Mouse (Mus musculus) liver, embryonic 13.5 days (tissue): ENCODE data around the gene Ccpg1os. TPM values are rescaled to one million over a fixed set of nuclear protein-coding genes. Genes with fewer than 3 reads are reported as not detected.

Experiments used
- ATAC-seq: fragments of 200-750 bp; cut with Nextera tagmentation; 2 replicates; pipeline ENCODE4 v1.8.0; 2017; ENCODE audit warnings: low read depth, mild to moderate bottlenecking, moderate number of reproducible peaks, moderate library complexity
- DNase-seq: peaks from one replicate; pipeline ENCODE4 v3.0.0; 2022
- H3K27ac ChIP-seq: fragments of 300-500 bp; sonication (generic); 2 replicates; pipeline ENCODE4 v1.5.1; 2015; ENCODE audit warnings: moderate library complexity, mild to moderate bottlenecking, inconsistent platforms
- H3K27me3 ChIP-seq: fragments of 300-500 bp; sonication (generic); 2 replicates; pipeline ENCODE4 v1.6.1; 2015; ENCODE audit warnings: mild to moderate bottlenecking, inconsistent platforms
- H3K36me3 ChIP-seq: fragments of 300-500 bp; sonication (generic); 2 replicates; pipeline ENCODE4 v1.6.1; 2015; ENCODE audit warnings: mild to moderate bottlenecking, inconsistent platforms
- H3K4me1 ChIP-seq: fragments of 300-500 bp; sonication (generic); replicated peaks from 2 replicates; pipeline ENCODE4 v1.6.1; 2015; ENCODE audit warnings: inconsistent platforms
- H3K4me2 ChIP-seq: fragments of 300-500 bp; sonication (generic); 2 replicates; pipeline ENCODE4 v1.6.1; 2015; ENCODE audit warnings: inconsistent platforms, mild to moderate bottlenecking, moderate library complexity
- H3K4me3 ChIP-seq: fragments of 300-500 bp; sonication (generic); replicated peaks from 2 replicates; pipeline ENCODE4 v1.5.1; 2015; ENCODE audit warnings: mild to moderate bottlenecking, inconsistent platforms
- H3K9ac ChIP-seq: fragments of 300-500 bp; sonication (generic); 2 replicates; pipeline ENCODE4 v1.6.1; 2015; ENCODE audit warnings: mild to moderate bottlenecking, inconsistent platforms
- H3K9me3 ChIP-seq: fragments of 300-500 bp; sonication (generic); replicated peaks from 2 replicates; pipeline ENCODE4 v1.6.1; 2016; ENCODE audit warnings: inconsistent platforms
- WGBS: fragments of 180-500 bp; shearing (Covaris S2); methylation state at CpG from one replicate; pipeline ENCODE4 v1.1.7; 2015; ENCODE audit not compliant: insufficient replicate concordance; 5-methylcytosine and 5-hydroxymethylcytosine counted together
- polyA plus RNA-seq: library from polyadenylated mRNA; unstranded; fragments of >200 nt; fragmentation: Nextera tagmentation; extraction: Ambion mirVana; gene quantifications from 2 replicates; pipeline ENCODE4 v1.2.1, GENCODE M21; 2015

Gene Ccpg1os
- 2.7 and 4.0 TPM in 2 replicates for polyA plus RNA-seq

DNA sequence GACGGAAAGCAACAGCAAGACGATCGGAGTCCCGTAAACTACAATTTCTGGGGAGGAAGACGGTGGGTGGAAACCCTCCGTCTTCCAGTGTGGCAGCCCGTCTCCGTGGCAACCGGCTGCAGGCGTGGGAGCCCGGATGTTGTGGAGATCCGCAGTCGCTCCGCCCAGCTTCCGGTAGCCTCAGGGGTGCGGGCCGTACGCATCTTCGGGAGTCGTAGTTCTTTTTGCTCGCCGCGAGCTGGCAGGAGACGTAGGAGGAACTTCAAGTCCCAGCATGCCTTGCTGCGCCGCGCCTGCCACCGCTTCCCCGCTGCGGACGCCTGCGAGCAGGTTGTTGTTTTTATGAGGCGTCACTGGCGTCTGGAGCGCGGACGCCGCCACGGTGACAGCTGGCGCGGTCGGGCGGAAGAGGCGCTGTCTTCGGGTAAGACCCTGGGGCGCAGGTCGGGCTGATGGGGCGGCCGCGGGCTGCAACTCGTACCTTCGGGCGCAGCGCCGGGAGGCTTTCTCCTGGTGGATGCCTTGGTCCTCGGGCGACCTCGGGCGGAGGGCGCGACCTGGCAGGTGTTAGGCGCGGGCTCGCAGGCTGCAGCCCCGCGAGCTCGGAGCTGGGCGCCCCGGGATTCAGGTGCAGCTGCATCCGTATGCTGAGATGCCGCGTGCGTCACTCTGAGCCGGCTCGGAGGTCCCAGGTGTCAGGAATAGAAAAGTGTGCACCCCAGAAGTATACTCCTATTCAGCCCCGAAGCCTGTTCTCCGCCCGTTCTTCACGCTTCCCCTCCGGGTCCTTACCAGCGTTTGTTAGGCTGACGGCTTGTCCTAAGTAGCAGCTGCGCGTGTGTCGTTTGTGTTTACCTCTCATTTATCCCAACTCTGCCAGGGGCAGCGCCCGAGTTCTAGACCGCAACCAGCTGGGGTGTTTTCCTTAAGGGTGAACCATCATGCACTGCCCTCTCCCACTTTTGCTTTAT is at the start of gene Ccpg1os, which contains the start of gene Ccpg1:
Gene Ccpg1os, minus strand, starts transcription at position 133 of the 971 bp plus-strand sequence.
Gene Ccpg1, plus strand, starts transcription at position 180 of the 971 bp plus-strand sequence.
- Histone ChIP-seq H3K36me3 (no peaks in the 10 kb centered on the region), H3K4me2 (peak within 1 kb of the TSS; percentile 91), H3K9ac (peak within 1 kb of the TSS; percentile 83), H3K27me3 (no peaks in the 10 kb centered on the region), H3K4me3 (peak within 1 kb of the TSS; percentile 86), H3K27ac (peak within 1 kb of the TSS; percentile 78), H3K4me1 (peaks cover 23% of the 10 kb centered on the region), H3K9me3 (no peaks in the 10 kb centered on the region)
- peak; percentile 99 for ATAC-seq
- peak; percentile 94 for DNase-seq
- whole genome bisulfite sequencing = under 1% methylated on average over 88 of the region's 88 CpGs

DNA sequence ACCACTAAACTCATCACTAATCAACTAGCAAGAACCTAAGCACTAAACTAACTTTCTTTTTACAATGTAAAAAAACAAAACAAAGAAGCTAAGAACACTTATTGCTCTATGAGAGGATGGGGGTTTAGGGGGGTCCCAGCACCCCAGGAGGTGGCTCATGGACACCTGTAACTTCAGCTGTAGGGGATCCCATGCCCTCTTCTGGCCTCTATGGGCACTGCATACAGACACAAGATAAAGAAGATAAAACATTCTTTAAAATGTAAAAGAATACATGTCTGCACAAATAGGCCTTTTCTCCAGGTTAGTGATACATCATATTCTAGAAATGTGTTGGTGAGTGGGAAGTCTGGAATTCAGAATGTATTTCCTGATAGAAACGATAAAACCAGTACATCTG is 48.2 kb upstream of the Ccpg1os start:
- Histone ChIP-seq H3K9me3 (no peaks in the 10 kb centered on the region), H3K4me3 (no peak overlapping the region), H3K4me1 (peaks cover under 1% of the 10 kb centered on the region), H3K27ac (no peak overlapping the region), H3K36me3 (peaks cover 32% of the 10 kb centered on the region), H3K4me2 (no peak overlapping the region), H3K9ac (no peak overlapping the region), H3K27me3 (no peaks in the 10 kb centered on the region)
- DNase-seq (no peak), ATAC-seq (no peak)
- 83% methylated on average over 1 of the region's 1 CpGs for WGBS

DNA sequence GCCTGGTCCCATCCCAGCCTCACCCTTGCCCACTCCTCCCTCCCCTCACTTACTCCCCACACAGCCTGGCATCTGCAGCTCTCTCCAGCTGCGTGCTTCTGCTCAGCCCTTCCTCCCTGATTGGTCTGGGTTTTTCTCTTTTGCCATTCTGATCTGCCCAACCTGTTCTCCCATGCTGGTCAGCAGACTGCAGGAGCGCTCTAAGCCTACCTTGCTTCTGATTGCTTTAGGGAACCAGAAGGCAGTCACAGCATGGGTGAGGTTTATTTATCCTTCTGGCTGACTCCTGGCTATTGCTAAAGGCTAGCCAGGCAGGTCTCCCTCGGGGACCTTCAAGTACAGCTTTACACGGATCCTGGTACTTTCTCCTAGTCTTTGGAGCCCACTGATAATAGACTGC is 46.2 kb upstream of the Ccpg1os start:
- Histone ChIP-seq H3K27ac (no peak overlapping the region), H3K9ac (no peak overlapping the region), H3K4me2 (no peak overlapping the region), H3K36me3 (peaks cover 32% of the 10 kb centered on the region), H3K4me3 (no peak overlapping the region), H3K4me1 (no peaks in the 10 kb centered on the region), H3K27me3 (no peaks in the 10 kb centered on the region), H3K9me3 (no peaks in the 10 kb centered on the region)
- DNase-seq (no peak), ATAC-seq (no peak)
- 56% methylated on average over 4 of the region's 4 CpGs for WGBS

DNA sequence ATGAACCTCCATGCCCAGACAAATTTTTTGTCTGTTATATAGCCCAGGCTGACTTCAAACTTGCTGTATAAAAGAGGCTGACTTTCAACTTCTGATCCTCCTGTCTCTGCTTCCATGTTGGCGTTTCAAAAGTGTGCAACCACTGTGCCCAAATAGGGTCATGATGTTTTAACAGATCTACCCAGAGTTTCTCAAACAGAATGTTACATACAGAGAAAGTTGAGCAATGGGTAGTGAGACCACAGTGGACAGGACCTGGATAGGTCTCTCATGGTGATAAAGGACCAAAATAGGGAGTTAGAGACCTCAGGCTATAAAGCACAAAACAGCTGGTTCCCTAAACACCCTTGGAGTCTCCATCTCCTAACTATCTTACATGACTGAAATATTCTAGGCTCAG is 45.3 kb upstream of the Ccpg1os start:
- no peak overlapping the region for H3K4me3 ChIP-seq
- no peak overlapping the region for H3K4me2 ChIP-seq
- H3K36me3 ChIP-seq = peaks cover 32% of the 10 kb centered on the region
- ATAC-seq (no peak), DNase-seq (no peak)
- no peak overlapping the region for H3K27ac ChIP-seq
- no peaks in the 10 kb centered on the region for H3K4me1 ChIP-seq
- H3K9ac ChIP-seq = no peak overlapping the region
- no peaks in the 10 kb centered on the region for H3K27me3 ChIP-seq
- no peaks in the 10 kb centered on the region for H3K9me3 ChIP-seq
- 69% methylated on average over 1 of the region's 1 CpGs for WGBS

DNA sequence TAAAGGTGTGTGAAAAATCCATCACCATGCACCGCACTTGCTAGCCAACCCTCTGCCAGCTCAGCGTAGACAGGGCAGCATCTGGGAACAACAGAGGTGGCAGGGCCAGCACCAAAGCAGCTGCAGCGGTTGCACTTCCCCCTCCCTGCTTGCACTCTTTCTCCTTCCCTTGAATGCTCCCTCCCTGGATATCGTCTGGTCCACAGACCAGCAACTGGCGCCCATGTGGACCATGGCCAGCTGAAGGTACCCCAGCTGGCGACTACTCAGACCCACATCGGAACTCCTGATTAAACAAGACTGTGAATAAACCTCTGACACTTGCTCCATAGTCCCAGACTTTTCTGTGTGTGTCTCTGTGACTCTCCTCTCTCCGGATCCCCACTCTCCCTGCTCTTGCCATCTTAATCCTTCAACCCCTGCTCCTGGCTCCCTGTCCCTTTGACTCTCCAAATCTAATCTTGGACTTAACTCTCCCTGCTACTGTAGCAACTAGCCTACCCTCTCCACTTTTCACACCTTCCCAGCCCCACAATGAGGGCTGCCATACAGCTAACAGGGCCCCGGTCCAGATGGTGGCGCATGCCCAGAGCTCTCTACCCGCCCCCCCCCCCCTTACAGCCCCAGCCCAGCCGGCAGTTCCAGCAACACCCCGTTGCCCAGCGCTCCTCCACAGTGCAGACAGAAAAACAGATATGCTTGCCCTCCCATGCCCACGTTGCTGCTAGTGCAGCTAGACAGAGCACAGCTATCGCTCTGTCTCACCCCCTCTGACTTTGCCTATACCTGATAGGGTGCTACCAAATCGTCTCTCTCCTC is 40.8 kb upstream of the Ccpg1os start:
- Histone ChIP-seq H3K4me3 (no peak overlapping the region), H3K4me2 (no peak overlapping the region), H3K36me3 (peaks cover 17% of the 10 kb centered on the region), H3K27me3 (no peaks in the 10 kb centered on the region), H3K4me1 (no peaks in the 10 kb centered on the region), H3K27ac (no peak overlapping the region), H3K9ac (no peak overlapping the region), H3K9me3 (no peaks in the 10 kb centered on the region)
- ATAC-seq = no peak
- DNase-seq = no peak
- 49% methylated on average over 17 of the region's 17 CpGs for WGBS

DNA sequence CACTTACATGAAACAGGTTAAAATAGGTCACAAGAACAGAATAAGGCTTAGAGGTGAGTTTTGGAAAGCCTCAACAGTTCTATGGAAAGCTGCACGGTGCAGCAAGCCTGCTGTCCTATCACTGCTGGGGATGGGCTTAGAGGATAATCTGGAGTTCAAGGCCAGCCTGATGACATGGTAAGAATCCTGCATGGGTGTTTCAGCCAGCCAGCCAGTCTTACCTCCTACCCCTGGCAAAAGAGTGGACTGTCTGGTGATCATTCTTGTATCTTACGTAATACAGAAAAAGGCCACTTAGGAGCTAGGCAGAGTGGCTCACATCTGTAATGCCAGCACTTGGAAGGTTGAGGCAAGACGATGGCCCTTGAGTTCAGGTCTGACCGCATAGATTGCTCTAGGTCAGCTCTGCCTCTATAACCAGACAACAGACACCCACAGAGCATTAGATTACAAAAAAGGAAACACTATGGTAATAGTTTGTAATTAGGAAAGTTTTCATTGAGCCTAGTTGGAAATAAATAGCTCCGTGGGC is 35.5 kb upstream of the Ccpg1os start:
- Histone ChIP-seq H3K4me3 (no peak overlapping the region), H3K9ac (no peak overlapping the region), H3K4me1 (no peaks in the 10 kb centered on the region), H3K27ac (no peak overlapping the region), H3K9me3 (no peaks in the 10 kb centered on the region), H3K36me3 (peaks cover 41% of the 10 kb centered on the region), H3K4me2 (no peak overlapping the region), H3K27me3 (no peaks in the 10 kb centered on the region)
- 81% methylated on average over 5 of the region's 5 CpGs for WGBS
- DNase-seq (no peak), ATAC-seq (no peak)

DNA sequence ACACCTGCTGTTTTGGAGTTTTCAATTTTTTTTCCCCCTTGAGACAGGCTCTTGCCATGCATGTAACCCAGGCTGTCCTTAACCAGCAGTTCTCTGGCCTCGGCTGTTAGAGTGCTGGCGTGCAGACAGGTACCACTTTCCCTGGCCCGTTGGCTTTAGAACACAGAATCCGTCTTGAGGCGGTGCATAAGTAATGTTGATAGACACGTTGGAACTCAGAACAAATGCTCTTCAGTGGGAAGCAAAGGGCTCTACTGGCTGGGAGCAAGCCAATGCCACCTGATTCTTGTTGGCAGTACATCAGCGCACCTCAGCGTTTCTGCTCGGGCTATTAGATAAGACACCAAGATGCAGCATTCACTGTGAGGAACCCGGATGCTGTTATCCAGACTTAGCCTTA is 34.7 kb upstream of the Ccpg1os start:
- no peak overlapping the region for H3K9ac ChIP-seq
- no peaks in the 10 kb centered on the region for H3K9me3 ChIP-seq
- peaks cover 44% of the 10 kb centered on the region for H3K36me3 ChIP-seq
- DNase-seq (no peak), ATAC-seq (no peak)
- no peak overlapping the region for H3K27ac ChIP-seq
- no peak overlapping the region for H3K4me3 ChIP-seq
- H3K4me1 ChIP-seq = no peaks in the 10 kb centered on the region
- no peaks in the 10 kb centered on the region for H3K27me3 ChIP-seq
- WGBS = 79% methylated on average over 10 of the region's 10 CpGs
- no peak overlapping the region for H3K4me2 ChIP-seq

DNA sequence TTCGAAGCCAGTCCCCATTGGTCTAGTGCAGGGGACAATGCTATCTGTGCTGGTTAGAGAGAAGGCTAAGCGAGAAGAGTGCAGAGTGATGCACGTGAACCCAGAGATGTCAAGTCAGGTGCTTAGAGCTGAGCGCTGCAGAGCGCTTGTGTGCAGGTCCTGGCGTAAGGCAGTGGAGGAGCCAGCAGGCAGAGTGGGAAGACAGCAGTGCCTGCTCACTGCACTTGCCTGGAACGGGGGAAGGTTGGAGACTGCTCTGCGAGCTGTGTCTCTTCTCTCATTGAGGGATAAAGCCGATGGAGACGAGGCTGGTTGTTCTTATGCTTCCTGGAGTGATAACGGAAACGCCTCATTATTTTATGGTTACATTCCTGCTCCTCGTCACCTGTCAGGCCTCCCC is 29.5 kb upstream of the Ccpg1os start:
- no peak overlapping the region for H3K9ac ChIP-seq
- no peaks in the 10 kb centered on the region for H3K4me1 ChIP-seq
- H3K4me3 ChIP-seq = no peak overlapping the region
- no peak for DNase-seq
- WGBS = 79% methylated on average over 13 of the region's 13 CpGs
- no peak for ATAC-seq
- no peaks in the 10 kb centered on the region for H3K27me3 ChIP-seq
- no peak overlapping the region for H3K4me2 ChIP-seq
- no peaks in the 10 kb centered on the region for H3K9me3 ChIP-seq
- no peak overlapping the region for H3K27ac ChIP-seq
- peaks cover 45% of the 10 kb centered on the region for H3K36me3 ChIP-seq

DNA sequence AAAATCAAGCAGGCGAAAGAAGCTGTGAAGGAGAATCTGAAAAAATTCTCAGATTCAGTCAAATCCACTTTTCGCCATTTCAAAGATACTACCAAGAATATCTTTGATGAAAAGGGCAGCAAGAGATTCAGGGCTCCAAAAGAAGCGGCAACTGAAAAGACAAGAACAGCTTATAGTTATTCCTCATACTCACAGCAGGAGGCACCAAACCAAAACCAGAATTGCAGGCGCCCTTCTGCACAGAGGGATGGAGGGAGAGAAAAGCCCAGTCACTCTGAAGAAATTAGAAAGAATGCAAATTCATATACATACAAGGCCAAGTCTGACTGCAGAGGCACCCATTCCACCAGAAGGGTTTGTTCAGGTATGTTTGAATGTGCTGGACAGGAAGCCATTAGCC is 27.4 kb upstream of the Ccpg1os start:
- ATAC-seq = no peak
- Histone ChIP-seq H3K4me3 (no peak overlapping the region), H3K4me2 (no peak overlapping the region), H3K27me3 (no peaks in the 10 kb centered on the region), H3K36me3 (peaks cover 38% of the 10 kb centered on the region), H3K4me1 (no peaks in the 10 kb centered on the region), H3K9me3 (no peaks in the 10 kb centered on the region), H3K9ac (no peak overlapping the region), H3K27ac (no peak overlapping the region)
- 84% methylated on average over 4 of the region's 4 CpGs for WGBS
- DNase-seq = no peak

DNA sequence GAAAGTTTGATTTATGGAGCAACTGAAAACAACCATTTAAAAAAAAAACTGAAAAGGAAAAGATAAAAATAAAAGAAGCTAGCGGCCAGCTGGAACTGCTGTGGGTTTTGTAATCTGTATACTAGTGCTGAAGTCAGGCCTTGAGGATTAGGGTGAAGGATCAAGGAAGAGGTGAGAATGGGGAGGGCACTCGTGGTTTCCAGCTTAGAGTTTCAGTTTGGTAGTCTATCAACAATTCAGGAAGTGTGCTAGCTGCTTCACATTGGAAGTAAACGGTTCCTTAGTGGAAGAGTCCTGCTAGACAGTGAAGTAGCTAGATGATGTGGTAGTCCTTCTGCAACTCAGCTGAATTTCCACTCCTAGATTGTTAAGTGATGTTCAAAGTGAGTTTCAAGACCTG is 23.2 kb upstream of the Ccpg1os start:
- H3K9ac ChIP-seq = no peak overlapping the region
- no peaks in the 10 kb centered on the region for H3K4me1 ChIP-seq
- no peaks in the 10 kb centered on the region for H3K27me3 ChIP-seq
- no peak overlapping the region for H3K27ac ChIP-seq
- no peak overlapping the region for H3K4me2 ChIP-seq
- 34% methylated on average over 3 of the region's 3 CpGs for WGBS
- no peaks in the 10 kb centered on the region for H3K9me3 ChIP-seq
- no peak for ATAC-seq
- no peak overlapping the region for H3K4me3 ChIP-seq
- DNase-seq = no peak
- peaks cover 9% of the 10 kb centered on the region; the same call in 1 of the 2 replicates for H3K36me3 ChIP-seq

DNA sequence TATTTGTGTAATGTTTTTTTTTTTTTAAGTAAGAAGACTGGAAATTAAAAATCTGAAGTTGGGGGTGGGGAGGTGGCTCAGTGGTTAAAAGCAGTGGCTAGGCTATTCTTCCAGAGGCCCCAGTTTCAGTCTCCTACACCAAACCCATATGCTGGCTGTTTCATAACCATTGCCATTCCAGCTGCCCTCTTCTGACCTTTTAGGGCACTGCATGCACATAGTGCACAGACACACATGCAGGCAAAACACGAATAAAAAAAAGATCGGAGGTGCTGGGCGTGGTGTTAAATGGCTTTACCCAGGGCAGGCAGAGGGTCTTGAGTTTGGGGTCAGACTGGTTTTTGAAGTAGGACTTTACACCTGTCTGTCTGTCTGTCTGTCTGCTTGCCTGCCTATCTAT is 21.0 kb upstream of the Ccpg1os start:
- no peak overlapping the region for H3K4me3 ChIP-seq
- 0 out of 2 replicates have a peak, but pooled peaks cover 2% of the 10 kb centered on the region for H3K4me1 ChIP-seq
- H3K9me3 ChIP-seq = no peaks in the 10 kb centered on the region
- no peak overlapping the region for H3K27ac ChIP-seq
- DNase-seq (no peak), ATAC-seq (no peak)
- H3K27me3 ChIP-seq = no peaks in the 10 kb centered on the region
- no peak overlapping the region for H3K4me2 ChIP-seq
- no peak overlapping the region for H3K9ac ChIP-seq
- H3K36me3 ChIP-seq = peaks cover 3% of the 10 kb centered on the region; the same call in 1 of the 2 replicates
- 87% methylated on average over 3 of the region's 3 CpGs for WGBS
